Mouse (Mus musculus) liver, embryonic 15.5 days (tissue): ENCODE measurements at regions not wholly inside any gene's neighbourhood (a gene's known extent, or its start where the extent isn't known, plus 50 kb on each side); places are given as distances from the start of the nearest gene placed in this dataset.

Source experiments
- ATAC-seq: fragments of 200-750 bp; cut with Nextera tagmentation; 2 replicates; pipeline ENCODE4 v1.8.0; 2017; ENCODE audit warnings: moderate number of reproducible peaks, mild to moderate bottlenecking, moderate library complexity; ENCODE audit not compliant: insufficient read depth
- H3K27ac ChIP-seq: fragments of 300-500 bp; sonication (generic); replicated peaks from 2 replicates; pipeline ENCODE4 v1.5.1; 2015; ENCODE audit warnings: mild to moderate bottlenecking, inconsistent platforms
- H3K27me3 ChIP-seq: fragments of 300-500 bp; sonication (generic); 2 replicates; pipeline ENCODE4 v1.6.1; 2015; ENCODE audit warnings: mild to moderate bottlenecking, inconsistent platforms
- H3K36me3 ChIP-seq: fragments of 300-500 bp; sonication (generic); replicated peaks from 2 replicates; pipeline ENCODE4 v1.6.1; 2015; ENCODE audit warnings: moderate library complexity, mild to moderate bottlenecking, inconsistent platforms
- H3K4me1 ChIP-seq: fragments of 300-500 bp; sonication (generic); replicated peaks from 2 replicates; pipeline ENCODE4 v1.6.1; 2015; ENCODE audit warnings: inconsistent platforms
- H3K4me2 ChIP-seq: fragments of 300-500 bp; sonication (generic); 2 replicates; pipeline ENCODE4 v1.6.1; 2015; ENCODE audit warnings: moderate library complexity, mild to moderate bottlenecking, inconsistent platforms
- H3K4me3 ChIP-seq: fragments of 300-500 bp; sonication (generic); replicated peaks from 2 replicates; pipeline ENCODE4 v1.5.1; 2015; ENCODE audit warnings: mild to moderate bottlenecking, inconsistent platforms
- H3K9ac ChIP-seq: fragments of 300-500 bp; sonication (generic); 2 replicates; pipeline ENCODE4 v1.6.1; 2015; ENCODE audit warnings: moderate library complexity, mild to moderate bottlenecking, inconsistent platforms
- H3K9me3 ChIP-seq: fragments of 300-500 bp; sonication (generic); replicated peaks from 2 replicates; pipeline ENCODE4 v1.6.1; 2016; ENCODE audit warnings: inconsistent platforms
- WGBS: fragments of 180-500 bp; shearing (Covaris S2); methylation state at CpG from one replicate; pipeline ENCODE4 v1.1.7; 2015; ENCODE audit warnings: mixed read lengths; ENCODE audit not compliant: insufficient replicate concordance; 5-methylcytosine and 5-hydroxymethylcytosine counted together

DNA sequence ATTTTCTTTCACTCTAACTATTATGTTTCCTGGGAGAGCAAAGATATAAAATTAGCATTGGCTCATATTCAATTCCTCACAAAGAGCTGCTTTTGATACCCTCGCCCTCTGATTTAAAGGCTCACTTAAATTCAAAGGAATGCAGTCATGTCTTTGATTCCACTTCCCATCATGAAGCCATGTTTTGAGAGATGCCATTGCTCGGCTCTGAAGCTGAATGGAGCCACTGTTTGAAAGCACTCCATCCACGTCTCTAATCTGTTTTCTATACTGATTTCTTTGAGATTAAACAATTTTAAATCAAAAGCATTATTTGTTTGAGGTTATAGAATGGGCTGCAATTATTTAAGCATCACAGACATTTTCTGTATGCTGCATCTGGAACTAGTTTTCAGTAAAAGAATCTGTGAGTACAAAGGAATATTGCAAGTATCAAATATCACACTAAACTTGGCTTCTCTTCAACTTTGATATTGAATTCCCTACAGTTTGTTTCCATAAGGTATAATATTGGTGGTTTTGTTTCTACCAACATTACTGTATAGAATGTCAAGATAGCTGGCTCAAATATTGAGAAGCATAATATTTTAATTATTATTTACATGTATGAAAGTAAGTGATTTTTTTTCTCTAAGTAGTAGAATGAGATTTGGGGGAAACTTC, 126.4 kb downstream of the Rpl10l start:
- Histone ChIP-seq H3K4me3 (no peak overlapping the region), H3K27ac (no peak overlapping the region), H3K4me1 (no peaks in the 10 kb centered on the region), H3K36me3 (no peaks in the 10 kb centered on the region), H3K27me3 (no peaks in the 10 kb centered on the region), H3K9me3 (no peaks in the 10 kb centered on the region), H3K9ac (no peak overlapping the region), H3K4me2 (no peak overlapping the region)
- 47% methylated on average over 3 of the region's 3 CpGs for WGBS
- ATAC-seq, result no peak

DNA sequence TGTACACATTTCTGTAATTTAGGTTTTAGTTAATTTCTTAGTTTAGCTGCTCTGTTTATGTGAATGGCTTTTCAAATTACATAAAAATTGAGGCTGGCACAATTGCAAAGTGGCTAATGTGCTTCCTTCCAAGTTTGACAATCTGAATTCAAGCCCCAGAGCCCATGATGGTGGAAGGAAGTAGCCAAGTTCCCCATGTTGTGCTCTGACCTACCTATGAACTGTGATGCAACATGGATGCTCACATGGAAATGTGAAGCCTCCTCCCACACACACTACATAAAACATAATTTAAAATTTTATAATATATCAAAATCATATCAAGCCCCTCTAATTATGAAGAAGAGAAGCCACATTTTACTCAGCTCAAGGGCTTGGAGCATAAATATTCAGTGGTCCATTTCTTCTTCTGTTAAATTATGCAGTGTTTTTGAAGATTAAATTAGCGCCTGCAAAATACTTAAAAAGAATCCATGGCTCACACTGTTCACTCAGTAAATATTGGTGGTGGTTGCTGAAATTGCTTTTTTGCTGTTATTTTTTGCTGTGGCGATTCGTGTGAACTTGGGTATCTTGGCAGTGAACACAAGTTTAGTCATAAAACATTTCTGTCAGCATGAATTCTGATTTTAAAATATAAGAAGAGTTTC, 127.1 kb downstream of the Rpl10l start:
- Histone ChIP-seq H3K4me1 (no peaks in the 10 kb centered on the region), H3K27ac (no peak overlapping the region), H3K4me3 (no peak overlapping the region), H3K9me3 (no peaks in the 10 kb centered on the region), H3K36me3 (no peaks in the 10 kb centered on the region), H3K4me2 (no peak overlapping the region), H3K27me3 (no peaks in the 10 kb centered on the region), H3K9ac (no peak overlapping the region)
- WGBS, result 72% methylated on average over 3 of the region's 3 CpGs
- no peak for ATAC-seq

DNA sequence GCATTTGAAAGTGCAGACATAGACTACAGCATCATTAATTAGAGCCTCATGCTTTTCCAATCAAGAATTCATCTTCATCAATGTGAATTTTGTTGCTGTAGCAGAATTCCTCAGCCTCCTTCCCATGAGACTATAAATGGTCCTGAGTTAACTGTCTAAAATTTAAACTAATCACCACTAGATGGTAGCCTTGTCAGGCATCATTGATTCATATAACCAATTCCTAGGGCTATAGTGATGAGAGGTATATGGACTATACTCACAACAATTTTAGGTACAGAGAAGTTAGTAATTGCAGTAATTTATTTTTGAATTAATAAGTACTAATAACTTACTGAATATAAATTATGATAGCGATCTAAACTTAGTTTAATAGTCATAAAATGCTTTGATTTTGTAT, 153.3 kb downstream of the Rpl10l start:
- no peaks in the 10 kb centered on the region for H3K4me1 ChIP-seq
- H3K9me3 ChIP-seq, result no peaks in the 10 kb centered on the region
- H3K27ac ChIP-seq, result no peak overlapping the region
- H3K9ac ChIP-seq, result no peak overlapping the region
- H3K4me3 ChIP-seq, result no peak overlapping the region
- H3K27me3 ChIP-seq, result no peaks in the 10 kb centered on the region
- 36% methylated on average over 1 of the region's 1 CpGs for WGBS
- ATAC-seq, result no peak
- no peak overlapping the region for H3K4me2 ChIP-seq
- no peaks in the 10 kb centered on the region for H3K36me3 ChIP-seq

GRCm38 (mm10) chr12:66119565-66119964, 164.6 kb downstream of the Rpl10l start:
- Histone ChIP-seq H3K4me3 (no peak overlapping the region), H3K4me2 (no peak overlapping the region), H3K36me3 (no peaks in the 10 kb centered on the region), H3K9me3 (no peaks in the 10 kb centered on the region), H3K27ac (no peak overlapping the region), H3K9ac (no peak overlapping the region), H3K27me3 (no peaks in the 10 kb centered on the region), H3K4me1 (no peaks in the 10 kb centered on the region)
- 30% methylated on average over 1 of the region's 1 CpGs for WGBS
- ATAC-seq, result no peak

DNA sequence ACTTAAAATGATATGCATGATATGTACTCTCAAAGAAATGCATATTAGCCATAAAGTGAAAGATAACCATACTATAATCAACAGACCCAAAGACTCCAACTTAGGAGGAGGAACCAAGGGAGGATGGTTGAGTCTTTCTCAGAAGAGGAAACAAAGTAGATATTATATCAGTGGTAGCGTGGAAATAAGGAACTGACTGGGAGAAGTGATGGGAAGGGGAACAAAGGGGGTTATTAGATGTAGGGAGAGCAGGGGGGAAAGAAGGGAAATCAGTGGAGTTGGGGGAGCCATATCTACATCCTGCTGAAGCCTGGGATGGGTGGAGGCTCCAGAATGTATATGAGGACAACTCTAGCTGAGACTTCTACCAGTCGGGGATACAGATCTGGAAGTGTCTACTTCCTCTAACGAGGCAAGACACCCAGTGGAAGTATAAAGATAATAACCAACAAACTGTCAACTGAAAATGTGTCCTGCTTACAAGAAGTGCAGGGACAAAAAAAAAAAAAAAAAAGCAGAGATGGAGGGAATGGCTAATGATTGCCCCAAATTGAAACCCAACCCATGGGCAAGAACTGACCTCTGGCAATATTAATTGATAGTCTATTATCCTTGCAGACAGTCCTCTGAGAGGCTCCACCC, 193.3 kb downstream of the Rpl10l start:
- no peak for ATAC-seq
- Histone ChIP-seq H3K4me3 (no peak overlapping the region), H3K9ac (no peak overlapping the region), H3K4me1 (no peaks in the 10 kb centered on the region), H3K4me2 (no peak overlapping the region), H3K27me3 (no peaks in the 10 kb centered on the region), H3K9me3 (no peaks in the 10 kb centered on the region), H3K27ac (no peak overlapping the region), H3K36me3 (no peaks in the 10 kb centered on the region)
- WGBS, result 32% methylated on average over 3 of the region's 3 CpGs

- no peak for ATAC-seq
- 31% methylated on average over 1 of the region's 1 CpGs for WGBS
These were observed 223.9 kb downstream of the Rpl10l start for GRCm38 (mm10) chr12:66060326-66060725.

GRCm38 (mm10) chr12:66055206-66055605, 229.0 kb downstream of the Rpl10l start:
- H3K27me3 ChIP-seq, result no peaks in the 10 kb centered on the region
- no peaks in the 10 kb centered on the region for H3K9me3 ChIP-seq
- no peak overlapping the region for H3K9ac ChIP-seq
- H3K27ac ChIP-seq, result no peak overlapping the region
- no peak for ATAC-seq
- no peak overlapping the region for H3K4me2 ChIP-seq
- 59% methylated on average over 2 of the region's 2 CpGs for WGBS
- H3K4me3 ChIP-seq, result no peak overlapping the region
- H3K36me3 ChIP-seq, result no peaks in the 10 kb centered on the region
- no peaks in the 10 kb centered on the region for H3K4me1 ChIP-seq

More at GRCm38 (mm10) chr12:66060326-66060725, 223.9 kb downstream of the Rpl10l start:
- H3K27me3 ChIP-seq, result no peaks in the 10 kb centered on the region
- H3K27ac ChIP-seq, result no peak overlapping the region
- no peaks in the 10 kb centered on the region for H3K4me1 ChIP-seq
- H3K36me3 ChIP-seq, result no peaks in the 10 kb centered on the region
- H3K4me3 ChIP-seq, result no peak overlapping the region
- no peak overlapping the region for H3K4me2 ChIP-seq
- H3K9me3 ChIP-seq, result no peaks in the 10 kb centered on the region
- H3K9ac ChIP-seq, result no peak overlapping the region

DNA sequence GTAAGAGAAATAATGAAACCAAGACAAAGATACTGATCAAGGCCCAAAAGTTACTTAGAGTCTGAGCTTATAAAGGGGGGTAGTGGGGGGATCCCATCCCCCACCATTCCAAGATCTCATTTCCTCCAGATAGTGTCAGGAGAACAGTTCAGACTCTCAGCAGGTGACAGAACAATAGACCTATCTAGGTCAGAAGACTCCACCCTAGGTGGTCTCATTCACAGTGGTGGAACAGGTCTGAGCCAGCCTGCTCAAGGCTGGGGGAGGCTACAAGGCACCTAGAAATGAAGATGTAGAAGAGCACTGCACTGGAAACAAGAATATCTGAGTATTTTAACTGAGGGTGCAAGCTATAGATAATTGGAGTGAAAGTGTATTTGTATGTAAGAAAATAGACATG, 235.3 kb downstream of the Rpl10l start:
- ATAC-seq, result no peak
- no peak overlapping the region for H3K9ac ChIP-seq

DNA sequence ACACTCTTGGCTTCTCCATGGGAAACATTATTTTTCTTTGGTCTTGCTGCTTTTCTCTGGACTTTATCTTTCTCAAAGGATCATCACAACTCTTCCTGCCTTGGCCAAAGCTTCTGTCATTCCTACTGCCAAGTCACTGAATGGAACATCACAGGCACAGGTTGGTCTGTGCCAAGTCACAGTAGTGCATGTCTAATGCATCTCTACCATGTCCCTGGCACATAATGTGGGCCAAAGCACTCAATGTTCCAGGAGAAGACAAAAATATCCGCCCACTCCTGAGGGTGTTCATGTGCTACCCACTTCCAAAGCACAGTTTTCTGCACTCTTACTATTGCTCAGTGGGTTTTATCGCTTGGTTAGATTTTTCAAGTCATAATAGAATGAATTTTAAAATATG, 247.9 kb downstream of the Rpl10l start:
- H3K4me1 ChIP-seq, result no peaks in the 10 kb centered on the region
- no peak overlapping the region for H3K4me3 ChIP-seq
- WGBS, result 56% methylated on average over 2 of the region's 2 CpGs
- no peak for ATAC-seq
- H3K9ac ChIP-seq, result no peak overlapping the region
- no peak overlapping the region for H3K4me2 ChIP-seq
- no peaks in the 10 kb centered on the region for H3K27me3 ChIP-seq
- H3K9me3 ChIP-seq, result no peaks in the 10 kb centered on the region
- no peaks in the 10 kb centered on the region for H3K36me3 ChIP-seq
- H3K27ac ChIP-seq, result no peak overlapping the region

More for the DNA sequence above, 235.3 kb downstream of the Rpl10l start:
- H3K4me1 ChIP-seq, result no peaks in the 10 kb centered on the region
- H3K4me3 ChIP-seq, result no peak overlapping the region
- no peaks in the 10 kb centered on the region for H3K9me3 ChIP-seq
- no peak overlapping the region for H3K27ac ChIP-seq
- H3K36me3 ChIP-seq, result no peaks in the 10 kb centered on the region
- H3K27me3 ChIP-seq, result no peaks in the 10 kb centered on the region
- no peak overlapping the region for H3K4me2 ChIP-seq

GRCm38 (mm10) chr12:66027535-66027934, 256.7 kb downstream of the Rpl10l start:
- no peak overlapping the region for H3K27ac ChIP-seq
- H3K36me3 ChIP-seq, result no peaks in the 10 kb centered on the region
- no peak overlapping the region for H3K4me2 ChIP-seq
- ATAC-seq, result no peak
- WGBS, result 25% methylated on average over 1 of the region's 1 CpGs
- no peaks in the 10 kb centered on the region for H3K27me3 ChIP-seq
- H3K4me3 ChIP-seq, result no peak overlapping the region
- no peak overlapping the region for H3K9ac ChIP-seq
- H3K4me1 ChIP-seq, result no peaks in the 10 kb centered on the region
- no peaks in the 10 kb centered on the region for H3K9me3 ChIP-seq

GRCm38 (mm10) chr12:66012706-66013105, 271.5 kb downstream of the Rpl10l start:
- H3K9me3 ChIP-seq, result no peaks in the 10 kb centered on the region
- WGBS, result 33% methylated on average over 2 of the region's 2 CpGs
- H3K27ac ChIP-seq, result no peak overlapping the region
- no peaks in the 10 kb centered on the region for H3K4me1 ChIP-seq
- H3K4me2 ChIP-seq, result no peak overlapping the region
- no peaks in the 10 kb centered on the region for H3K27me3 ChIP-seq
- H3K4me3 ChIP-seq, result no peak overlapping the region
- H3K9ac ChIP-seq, result no peak overlapping the region
- no peaks in the 10 kb centered on the region for H3K36me3 ChIP-seq
- ATAC-seq, result 0 out of 2 replicates have a peak, but pooled peaks have one; percentile 52
